Mouse (Mus musculus): ENCODE results near the gene Cdca5. TPM values are rescaled to one million over a fixed set of nuclear protein-coding genes. Genes with fewer than 3 reads are reported as not detected.
A peak's percentile ranks its signal among the peaks of the same experiment; 100 is the strongest.

Gene Cdca5
- polyA plus RNA-seq, 1 experiment from 2014 or later = 51.5 TPM

GRCm38 (mm10) chr19:6140374-6140677 is 55.5 kb downstream of the Cdca5 start:
- 11% methylated on average over 16 of the region's 16 CpGs for whole genome bisulfite sequencing
- no peaks in the 10 kb centered on the region; the same call in 1 of the 2 replicates for H3K4me1 ChIP-seq (replicated peaks; ENCODE audit: control insufficient read depth, insufficient read depth, low read length)
- no peak for ATAC-seq (ENCODE audit: low FRiP score)

GRCm38 (mm10) chr19:6140678-6141393 is 56.1 kb downstream of the Cdca5 start, which contains the start of gene Batf2:
TSS of gene Batf2 (plus strand) at chr19:6140983.
- ATAC-seq (ENCODE audit: low FRiP score) = peak; percentile 95
- peak within 1 kb of the TSS; percentile 76 for H3K9ac ChIP-seq (ENCODE audit: low read depth, low read length)
- WGBS = under 1% methylated on average over 56 of the region's 68 CpGs
- peak within 1 kb of the TSS; percentile 96 for H3K27ac ChIP-seq (ENCODE audit: low read depth, low read length)
- H3K4me2 ChIP-seq (replicated peaks; ENCODE audit: low read depth, low read length) = peak within 1 kb of the TSS; percentile 82
- DNase-seq (ENCODE audit: low spot score) = peak; percentile 97
- peak within 1 kb of the TSS; percentile 56 for H3K4me3 ChIP-seq (ENCODE audit: low read depth, low read length)
- no peaks in the 10 kb centered on the region for H3K27me3 ChIP-seq (ENCODE audit: control insufficient read depth, insufficient read depth, low read length)
- no peaks in the 10 kb centered on the region for H3K9me3 ChIP-seq (ENCODE audit: control insufficient read depth, low read length)
- H3K36me3 ChIP-seq (ENCODE audit: control insufficient read depth, insufficient read depth, low read length) = no peaks in the 10 kb centered on the region
- H3K4me1 ChIP-seq (replicated peaks; ENCODE audit: control insufficient read depth, insufficient read depth, low read length) = no peaks in the 10 kb centered on the region; the same call in 1 of the 2 replicates

More at GRCm38 (mm10) chr19:6140374-6140677, 55.5 kb downstream of the Cdca5 start:
- Histone ChIP-seq H3K9ac (ENCODE audit: low read depth, low read length) (peak overlapping the region; percentile 76), H3K4me3 (ENCODE audit: low read depth, low read length) (peak overlapping the region; percentile 56), H3K9me3 (ENCODE audit: control insufficient read depth, low read length) (no peaks in the 10 kb centered on the region), H3K4me2 (replicated peaks; ENCODE audit: low read depth, low read length) (peak overlapping the region; percentile 82), H3K27me3 (ENCODE audit: control insufficient read depth, insufficient read depth, low read length) (no peaks in the 10 kb centered on the region), H3K27ac (ENCODE audit: low read depth, low read length) (peak overlapping the region; percentile 96), H3K36me3 (ENCODE audit: control insufficient read depth, insufficient read depth, low read length) (no peaks in the 10 kb centered on the region)
- no peak for DNase-seq (ENCODE audit: low spot score)

- peak; percentile 82 for ATAC-seq (ENCODE audit: low FRiP score)
These were observed 56.6 kb downstream of the Cdca5 start, which contains the start of gene Arl2 for GRCm38 (mm10) chr19:6141394-6141749. TSS of gene Arl2 (minus strand) at chr19:6141548.

More at GRCm38 (mm10) chr19:6141394-6141749, 56.6 kb downstream of the Cdca5 start, which contains the start of gene Arl2:
- Histone ChIP-seq H3K4me2 (replicated peaks; ENCODE audit: low read depth, low read length) (peak within 1 kb of the TSS; percentile 82), H3K4me3 (ENCODE audit: low read depth, low read length) (peak within 1 kb of the TSS; percentile 56), H3K9me3 (ENCODE audit: control insufficient read depth, low read length) (no peaks in the 10 kb centered on the region), H3K36me3 (ENCODE audit: control insufficient read depth, insufficient read depth, low read length) (no peaks in the 10 kb centered on the region), H3K27ac (ENCODE audit: low read depth, low read length) (peak within 1 kb of the TSS; percentile 96), H3K4me1 (replicated peaks; ENCODE audit: control insufficient read depth, insufficient read depth, low read length) (no peaks in the 10 kb centered on the region; the same call in 1 of the 2 replicates), H3K9ac (ENCODE audit: low read depth, low read length) (peak within 1 kb of the TSS; percentile 76), H3K27me3 (ENCODE audit: control insufficient read depth, insufficient read depth, low read length) (no peaks in the 10 kb centered on the region)
- WGBS = under 1% methylated on average over 15 of the region's 15 CpGs
- DNase-seq (ENCODE audit: low spot score) = peak; percentile 91

Other genes starting within 250 kb of the Cdca5 start
- 14.9 and 15.8 TPM in 2 replicates for gene Frmd8, start 209.7 kb upstream of the Cdca5 start, polyA plus RNA-seq (2014; fragmentation: Nextera tagmentation; extraction: Ambion mirVana)
- gene Slc25a45, start 207.2 kb upstream of the Cdca5 start, polyA plus RNA-seq (2014; fragmentation: Nextera tagmentation; extraction: Ambion mirVana) = 1.0 and 1.1 TPM in 2 replicates
- 7.0 and 7.5 TPM in 2 replicates for gene Tigd3, start 190.8 kb upstream of the Cdca5 start, polyA plus RNA-seq (2014; fragmentation: Nextera tagmentation; extraction: Ambion mirVana)
- gene Dpf2, start 172.0 kb upstream of the Cdca5 start, polyA plus RNA-seq (2014; fragmentation: Nextera tagmentation; extraction: Ambion mirVana) = 154 and 171 TPM in 2 replicates
- gene Cdc42ep2, start 160.2 kb upstream of the Cdca5 start, polyA plus RNA-seq (2014; fragmentation: Nextera tagmentation; extraction: Ambion mirVana) = 3.4 TPM in 2 replicates
- gene Pola2, start 120.8 kb upstream of the Cdca5 start, polyA plus RNA-seq (2014; fragmentation: Nextera tagmentation; extraction: Ambion mirVana) = 67.7 and 68.3 TPM in 2 replicates
- not detected in 2 replicates for gene Slc22a20, start 98.8 kb upstream of the Cdca5 start, polyA plus RNA-seq (2014; fragmentation: Nextera tagmentation; extraction: Ambion mirVana)
- 3.8 and 4.2 TPM in 2 replicates for gene Capn1, start 69.1 kb upstream of the Cdca5 start, polyA plus RNA-seq (2014; fragmentation: Nextera tagmentation; extraction: Ambion mirVana)
- 23.9 and 27.1 TPM in 2 replicates for gene Syvn1, start 38.4 kb upstream of the Cdca5 start, polyA plus RNA-seq (2014; fragmentation: Nextera tagmentation; extraction: Ambion mirVana)
- 81.7 and 86.6 TPM in 2 replicates for gene Mrpl49, start 27.2 kb upstream of the Cdca5 start, polyA plus RNA-seq (2014; fragmentation: Nextera tagmentation; extraction: Ambion mirVana)
- 749 and 751 TPM in 2 replicates for gene Fau, start 27.1 kb upstream of the Cdca5 start, polyA plus RNA-seq (2014; fragmentation: Nextera tagmentation; extraction: Ambion mirVana)
- gene Znhit2, start 23.8 kb upstream of the Cdca5 start, polyA plus RNA-seq (2014; fragmentation: Nextera tagmentation; extraction: Ambion mirVana) = 39.7 and 41.1 TPM in 2 replicates
- gene Tm7sf2, start 16.6 kb upstream of the Cdca5 start, polyA plus RNA-seq (2014; fragmentation: Nextera tagmentation; extraction: Ambion mirVana) = 36.0 and 38.1 TPM in 2 replicates
- gene Vps51, start 7.8 kb upstream of the Cdca5 start, polyA plus RNA-seq (2014; fragmentation: Nextera tagmentation; extraction: Ambion mirVana) = 47.4 and 49.7 TPM in 2 replicates
- gene Tmem262, start 5.0 kb upstream of the Cdca5 start, polyA plus RNA-seq (2014; fragmentation: Nextera tagmentation; extraction: Ambion mirVana) = not detected in 2 replicates
- gene Gm28374, start 2.7 kb upstream of the Cdca5 start, polyA plus RNA-seq (2014; fragmentation: Nextera tagmentation; extraction: Ambion mirVana) = 1.4 and 1.7 TPM in 2 replicates
- gene Zfpl1, start within 50 bp of the Cdca5 start, polyA plus RNA-seq (2014; fragmentation: Nextera tagmentation; extraction: Ambion mirVana) = 70.1 and 77.8 TPM in 2 replicates
- 0.49 and 0.62 TPM in 2 replicates for gene AC131692.1, start 9.4 kb downstream of the Cdca5 start, polyA plus RNA-seq (2014; fragmentation: Nextera tagmentation; extraction: Ambion mirVana)
- gene Naaladl1, start 20.8 kb downstream of the Cdca5 start, polyA plus RNA-seq (2014; fragmentation: Nextera tagmentation; extraction: Ambion mirVana) = 0.38 and 0.59 TPM in 2 replicates
- gene Sac3d1, start 33.7 kb downstream of the Cdca5 start, polyA plus RNA-seq (2014; fragmentation: Nextera tagmentation; extraction: Ambion mirVana) = 62.6 and 62.9 TPM in 2 replicates
- 26.9 and 32.4 TPM in 2 replicates for gene Snx15, start 43.3 kb downstream of the Cdca5 start, polyA plus RNA-seq (2014; fragmentation: Nextera tagmentation; extraction: Ambion mirVana)
- 0.32 TPM in 1 of 2 replicates, not detected in the other for gene Batf2, start 56.0 kb downstream of the Cdca5 start, polyA plus RNA-seq (2014; fragmentation: Nextera tagmentation; extraction: Ambion mirVana)
- gene Arl2, start 56.6 kb downstream of the Cdca5 start, polyA plus RNA-seq (2014; fragmentation: Nextera tagmentation; extraction: Ambion mirVana) = 80.0 and 82.4 TPM in 2 replicates
- not detected in 2 replicates for gene Majin, start 99.4 kb downstream of the Cdca5 start, polyA plus RNA-seq (2014; fragmentation: Nextera tagmentation; extraction: Ambion mirVana)
- 0.71 and 0.98 TPM in 2 replicates for gene Gpha2, start 141.4 kb downstream of the Cdca5 start, polyA plus RNA-seq (2014; fragmentation: Nextera tagmentation; extraction: Ambion mirVana)
- gene Ppp2r5b, start 150.9 kb downstream of the Cdca5 start, polyA plus RNA-seq (2014; fragmentation: Nextera tagmentation; extraction: Ambion mirVana) = 42.1 and 46.8 TPM in 2 replicates
- gene Atg2a, start 156.7 kb downstream of the Cdca5 start, polyA plus RNA-seq (2014; fragmentation: Nextera tagmentation; extraction: Ambion mirVana) = 7.0 and 8.1 TPM in 2 replicates
- gene Ehd1, start 191.7 kb downstream of the Cdca5 start, polyA plus RNA-seq (2014; fragmentation: Nextera tagmentation; extraction: Ambion mirVana) = 62.6 and 67.4 TPM in 2 replicates
- gene Cdc42bpg, start 221.5 kb downstream of the Cdca5 start, polyA plus RNA-seq (2014; fragmentation: Nextera tagmentation; extraction: Ambion mirVana) = 0.50 and 0.82 TPM in 2 replicates
- gene Men1, start 250.0 kb downstream of the Cdca5 start, polyA plus RNA-seq (2014; fragmentation: Nextera tagmentation; extraction: Ambion mirVana) = 43.0 and 51.3 TPM in 2 replicates